Mouse (Mus musculus): ENCODE measurements at regions not wholly inside any gene's neighbourhood (a gene's known extent, or its start where the extent isn't known, plus 50 kb on each side); places are given as distances from the start of the nearest gene placed in this dataset.

DNA sequence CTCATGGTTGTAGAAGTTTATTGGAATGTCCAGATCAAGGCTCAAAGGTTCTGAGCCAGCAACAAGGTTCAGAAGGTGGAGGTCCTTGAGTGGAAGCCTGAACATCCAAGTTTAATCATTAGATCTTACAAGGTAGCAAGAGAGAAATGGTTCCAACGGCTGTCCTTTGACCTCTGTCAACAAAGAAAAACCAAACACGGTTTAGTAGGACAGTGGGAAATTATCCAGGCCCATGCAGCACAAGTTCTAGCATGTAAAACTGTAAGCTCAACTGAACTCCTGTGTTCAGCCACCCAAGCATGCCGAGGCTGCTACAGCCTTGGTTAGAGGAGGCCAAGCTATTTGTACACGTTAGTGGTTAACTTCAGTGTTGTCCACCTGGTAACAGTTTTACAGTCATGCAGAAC, 77.1 kb upstream of the Gm34302 start:
- no peaks in the 10 kb centered on the region for H3K36me3 ChIP-seq (ENCODE audit: control insufficient read depth, insufficient read depth, low read length)

DNA sequence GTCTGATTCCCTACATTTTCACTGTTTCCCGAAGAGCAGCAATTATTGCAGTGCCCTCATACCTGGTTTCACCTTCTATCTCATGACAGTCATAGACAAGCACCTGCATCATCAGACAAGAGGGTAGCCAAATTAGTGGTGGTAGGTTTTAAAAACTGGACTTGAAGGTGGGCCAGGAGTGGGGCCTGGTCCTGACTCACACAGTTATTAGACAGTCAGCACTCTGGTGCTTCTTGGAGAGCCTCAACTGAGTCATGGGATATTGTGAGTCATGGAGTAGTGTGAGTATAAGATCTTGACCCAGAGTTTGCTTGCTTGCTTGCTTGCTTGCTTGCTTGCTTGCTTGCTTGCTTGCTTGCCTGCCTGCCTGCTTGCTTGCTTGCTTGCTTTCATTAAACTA, 73.1 kb upstream of the Gm34302 start:
- ATAC-seq (replicated peaks; ENCODE audit: low FRiP score) (no peak), DNase-seq (ENCODE audit: low spot score) (no peak)
- Histone ChIP-seq H3K36me3 (ENCODE audit: control insufficient read depth, insufficient read depth, low read length) (no peaks in the 10 kb centered on the region), H3K9ac (ENCODE audit: low read depth, low read length) (no peak overlapping the region), H3K9me3 (ENCODE audit: control insufficient read depth, low read length) (no peaks in the 10 kb centered on the region), H3K4me3 (ENCODE audit: low read depth, low read length) (no peak overlapping the region), H3K27me3 (replicated peaks; ENCODE audit: control insufficient read depth, insufficient read depth, low read length) (no peaks in the 10 kb centered on the region; the same call in 1 of the 2 replicates), H3K4me2 (no peak overlapping the region), H3K4me1 (replicated peaks; ENCODE audit: control insufficient read depth, insufficient read depth, low read length) (no peaks in the 10 kb centered on the region), H3K27ac (ENCODE audit: low read depth, low read length) (no peak overlapping the region)
- WGBS: 96% methylated on average over 1 of the region's 1 CpGs

More for the DNA sequence above, 77.1 kb upstream of the Gm34302 start:
- Histone ChIP-seq H3K4me3 (ENCODE audit: low read depth, low read length) (no peak overlapping the region), H3K27me3 (replicated peaks; ENCODE audit: control insufficient read depth, insufficient read depth, low read length) (no peaks in the 10 kb centered on the region), H3K27ac (ENCODE audit: low read depth, low read length) (no peak overlapping the region), H3K9ac (ENCODE audit: low read depth, low read length) (no peak overlapping the region), H3K4me2 (no peak overlapping the region), H3K4me1 (replicated peaks; ENCODE audit: control insufficient read depth, insufficient read depth, low read length) (no peaks in the 10 kb centered on the region), H3K9me3 (ENCODE audit: control insufficient read depth, low read length) (no peaks in the 10 kb centered on the region)
- 74% methylated on average over 4 of the region's 4 CpGs for WGBS
- no peak for ATAC-seq (replicated peaks; ENCODE audit: low FRiP score)
- DNase-seq (ENCODE audit: low spot score): no peak

DNA sequence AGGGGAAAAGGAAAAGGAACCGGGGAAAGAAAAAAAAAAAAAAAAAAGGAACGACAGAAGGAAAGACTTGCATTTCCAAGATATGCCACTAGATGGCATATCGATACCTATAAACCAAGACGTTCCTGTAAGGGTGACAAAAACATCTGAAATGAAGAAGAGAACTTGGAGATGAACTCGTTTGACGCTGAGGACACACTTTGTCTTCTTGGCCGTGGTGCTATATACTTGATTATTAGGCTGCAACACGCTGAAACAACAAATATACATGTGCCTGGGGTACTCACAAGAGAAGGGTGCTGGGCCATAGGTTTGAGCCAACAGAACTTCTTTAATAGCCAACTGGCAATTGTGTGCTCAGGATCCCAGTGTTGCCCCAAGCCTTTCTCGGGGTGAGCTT, 71.2 kb upstream of the Gm34302 start:
- no peaks in the 10 kb centered on the region for H3K4me1 ChIP-seq (replicated peaks; ENCODE audit: control insufficient read depth, insufficient read depth, low read length)
- H3K4me2 ChIP-seq: no peak overlapping the region
- H3K9me3 ChIP-seq (ENCODE audit: control insufficient read depth, low read length): no peaks in the 10 kb centered on the region

DNA sequence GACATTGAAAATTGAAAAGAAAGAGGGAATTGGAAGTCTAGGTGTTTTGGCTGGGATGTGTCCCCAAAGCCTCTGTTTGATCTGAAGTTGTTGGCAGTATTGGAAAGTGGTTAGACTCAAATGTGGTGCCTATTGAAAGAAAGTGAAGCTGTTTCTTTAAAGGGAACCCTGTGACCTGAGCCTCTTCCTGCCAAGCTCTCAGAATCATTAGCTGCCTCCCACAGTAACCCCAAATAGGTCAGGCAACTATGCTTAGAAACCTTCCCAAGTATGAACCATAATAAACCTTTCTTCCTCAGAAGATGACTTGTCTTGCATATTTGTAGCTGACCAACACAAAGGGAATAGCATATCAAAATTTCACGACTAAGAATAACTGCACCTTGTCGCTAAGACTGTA, 69.7 kb upstream of the Gm34302 start:
- no peaks in the 10 kb centered on the region for H3K4me1 ChIP-seq (replicated peaks; ENCODE audit: control insufficient read depth, insufficient read depth, low read length)
- H3K27me3 ChIP-seq (replicated peaks; ENCODE audit: control insufficient read depth, insufficient read depth, low read length): no peaks in the 10 kb centered on the region; the same call in 1 of the 2 replicates
- no peaks in the 10 kb centered on the region for H3K9me3 ChIP-seq (ENCODE audit: control insufficient read depth, low read length)
- H3K36me3 ChIP-seq (ENCODE audit: control insufficient read depth, insufficient read depth, low read length): no peaks in the 10 kb centered on the region
- DNase-seq (ENCODE audit: low spot score) (no peak), ATAC-seq (replicated peaks; ENCODE audit: low FRiP score) (no peak)
- 89% methylated on average over 2 of the region's 2 CpGs for WGBS
- no peak overlapping the region for H3K9ac ChIP-seq (ENCODE audit: low read depth, low read length)
- no peak overlapping the region for H3K4me3 ChIP-seq (ENCODE audit: low read depth, low read length)
- H3K4me2 ChIP-seq: no peak overlapping the region
- H3K27ac ChIP-seq (ENCODE audit: low read depth, low read length): no peak overlapping the region

More for the DNA sequence above, 71.2 kb upstream of the Gm34302 start:
- DNase-seq (ENCODE audit: low spot score) (no peak), ATAC-seq (replicated peaks; ENCODE audit: low FRiP score) (no peak)
- no peaks in the 10 kb centered on the region for H3K36me3 ChIP-seq (ENCODE audit: control insufficient read depth, insufficient read depth, low read length)
- no peak overlapping the region for H3K27ac ChIP-seq (ENCODE audit: low read depth, low read length)
- no peaks in the 10 kb centered on the region; the same call in 1 of the 2 replicates for H3K27me3 ChIP-seq (replicated peaks; ENCODE audit: control insufficient read depth, insufficient read depth, low read length)
- H3K4me3 ChIP-seq (ENCODE audit: low read depth, low read length): no peak overlapping the region
- 9% methylated on average over 9 of the region's 9 CpGs for WGBS
- no peak overlapping the region for H3K9ac ChIP-seq (ENCODE audit: low read depth, low read length)

DNA sequence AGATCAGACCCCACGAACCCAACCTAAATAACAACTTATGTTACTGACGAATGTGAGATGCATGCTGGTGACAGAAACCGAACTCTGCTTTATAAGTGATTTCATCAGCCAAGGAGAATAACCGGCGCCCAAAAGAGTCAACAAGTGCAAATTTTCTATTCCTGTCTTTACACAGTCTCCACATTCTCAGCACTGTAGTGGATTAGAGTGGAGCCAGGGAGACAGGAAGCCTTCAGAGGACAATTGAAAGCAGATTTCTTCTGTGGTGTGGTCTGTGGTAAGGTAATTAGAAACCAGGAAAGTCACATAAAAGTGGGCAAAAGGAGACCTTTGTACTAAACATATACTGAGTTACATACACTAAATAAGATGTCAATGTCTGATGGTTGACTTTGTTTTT, 68.0 kb upstream of the Gm34302 start:
- WGBS: 74% methylated on average over 5 of the region's 5 CpGs
- no peak overlapping the region for H3K27ac ChIP-seq (ENCODE audit: low read depth, low read length)
- H3K4me3 ChIP-seq (ENCODE audit: low read depth, low read length): no peak overlapping the region
- no peaks in the 10 kb centered on the region; the same call in 1 of the 2 replicates for H3K27me3 ChIP-seq (replicated peaks; ENCODE audit: control insufficient read depth, insufficient read depth, low read length)
- no peak overlapping the region for H3K9ac ChIP-seq (ENCODE audit: low read depth, low read length)
- no peaks in the 10 kb centered on the region for H3K36me3 ChIP-seq (ENCODE audit: control insufficient read depth, insufficient read depth, low read length)
- DNase-seq (ENCODE audit: low spot score) (no peak), ATAC-seq (replicated peaks; ENCODE audit: low FRiP score) (no peak)
- no peaks in the 10 kb centered on the region for H3K9me3 ChIP-seq (ENCODE audit: control insufficient read depth, low read length)
- H3K4me2 ChIP-seq: no peak overlapping the region
- H3K4me1 ChIP-seq (replicated peaks; ENCODE audit: control insufficient read depth, insufficient read depth, low read length): no peaks in the 10 kb centered on the region

DNA sequence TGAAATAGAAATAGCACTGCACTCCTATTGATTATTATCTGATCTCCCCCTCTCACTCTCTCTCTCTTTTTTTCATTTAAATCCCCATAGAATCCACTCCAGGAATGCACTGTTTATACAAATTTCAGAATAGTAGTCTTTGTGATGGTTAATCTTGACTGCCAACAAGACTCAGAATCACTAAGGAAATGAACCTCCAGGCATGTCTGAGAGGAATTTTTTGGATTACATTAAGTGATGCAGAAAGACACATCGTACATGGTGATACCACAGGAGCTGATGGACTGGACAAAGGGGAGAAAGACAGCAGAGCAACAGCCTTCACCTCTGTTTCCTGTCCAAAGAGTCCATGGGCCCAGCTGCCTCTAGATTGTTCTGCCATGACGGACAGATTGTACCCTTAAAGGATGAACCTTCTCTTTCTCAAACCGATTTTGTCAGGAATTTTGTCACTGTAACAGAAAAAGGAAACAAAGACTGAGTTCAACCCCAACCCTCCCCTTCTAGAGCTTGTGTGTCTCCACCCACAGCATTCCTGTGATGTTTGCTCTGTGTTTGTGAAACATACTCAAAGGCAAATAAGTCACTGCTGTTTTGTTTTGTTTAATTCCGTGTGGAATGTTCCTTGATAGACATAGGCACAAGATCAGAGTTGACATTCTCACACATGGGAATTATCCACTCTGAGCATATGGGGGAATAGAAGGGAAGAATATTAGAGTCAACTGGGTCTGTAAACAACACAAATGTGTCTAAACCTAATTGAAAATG, 59.1 kb upstream of the Gm34302 start:
- DNase-seq (ENCODE audit: low spot score): no peak
- 67% methylated on average over 4 of the region's 4 CpGs for WGBS
- no peak for ATAC-seq (replicated peaks; ENCODE audit: low FRiP score)

DNA sequence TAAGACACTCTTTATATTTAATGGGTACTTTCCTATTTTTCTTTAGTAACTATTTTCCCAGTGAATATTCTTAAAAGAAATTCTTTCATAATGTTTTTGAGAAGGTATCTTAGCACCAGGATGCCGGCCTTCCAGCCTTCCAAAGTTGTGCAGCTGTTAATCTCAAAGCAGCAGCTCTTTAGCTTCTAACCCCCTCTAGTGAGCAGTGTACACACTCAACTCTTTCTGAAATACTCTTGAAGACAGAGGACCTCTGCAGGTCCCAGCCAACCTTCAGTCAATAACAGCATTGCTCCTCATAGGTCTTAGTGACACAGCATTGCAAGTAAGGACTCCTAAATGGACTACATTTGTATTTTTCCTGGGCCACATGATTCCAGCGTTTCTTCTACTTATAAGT, 55.2 kb upstream of the Gm34302 start:
- no peaks in the 10 kb centered on the region for H3K4me1 ChIP-seq (replicated peaks; ENCODE audit: control insufficient read depth, insufficient read depth, low read length)
- no peak overlapping the region for H3K4me2 ChIP-seq
- 60% methylated on average over 2 of the region's 2 CpGs for WGBS
- H3K4me3 ChIP-seq (ENCODE audit: low read depth, low read length): no peak overlapping the region
- no peaks in the 10 kb centered on the region for H3K27me3 ChIP-seq (replicated peaks; ENCODE audit: control insufficient read depth, insufficient read depth, low read length)
- no peaks in the 10 kb centered on the region for H3K9me3 ChIP-seq (ENCODE audit: control insufficient read depth, low read length)
- DNase-seq (ENCODE audit: low spot score) (no peak), ATAC-seq (replicated peaks; ENCODE audit: low FRiP score) (no peak)
- no peak overlapping the region for H3K27ac ChIP-seq (ENCODE audit: low read depth, low read length)
- no peak overlapping the region for H3K9ac ChIP-seq (ENCODE audit: low read depth, low read length)
- no peaks in the 10 kb centered on the region for H3K36me3 ChIP-seq (ENCODE audit: control insufficient read depth, insufficient read depth, low read length)

More for the DNA sequence above, 59.1 kb upstream of the Gm34302 start:
- H3K9ac ChIP-seq (ENCODE audit: low read depth, low read length): no peak overlapping the region
- no peaks in the 10 kb centered on the region for H3K9me3 ChIP-seq (ENCODE audit: control insufficient read depth, low read length)
- H3K36me3 ChIP-seq (ENCODE audit: control insufficient read depth, insufficient read depth, low read length): no peaks in the 10 kb centered on the region
- no peaks in the 10 kb centered on the region for H3K4me1 ChIP-seq (replicated peaks; ENCODE audit: control insufficient read depth, insufficient read depth, low read length)
- H3K4me3 ChIP-seq (ENCODE audit: low read depth, low read length): no peak overlapping the region
- no peak overlapping the region for H3K27ac ChIP-seq (ENCODE audit: low read depth, low read length)
- H3K4me2 ChIP-seq: no peak overlapping the region
- no peaks in the 10 kb centered on the region for H3K27me3 ChIP-seq (replicated peaks; ENCODE audit: control insufficient read depth, insufficient read depth, low read length)

DNA sequence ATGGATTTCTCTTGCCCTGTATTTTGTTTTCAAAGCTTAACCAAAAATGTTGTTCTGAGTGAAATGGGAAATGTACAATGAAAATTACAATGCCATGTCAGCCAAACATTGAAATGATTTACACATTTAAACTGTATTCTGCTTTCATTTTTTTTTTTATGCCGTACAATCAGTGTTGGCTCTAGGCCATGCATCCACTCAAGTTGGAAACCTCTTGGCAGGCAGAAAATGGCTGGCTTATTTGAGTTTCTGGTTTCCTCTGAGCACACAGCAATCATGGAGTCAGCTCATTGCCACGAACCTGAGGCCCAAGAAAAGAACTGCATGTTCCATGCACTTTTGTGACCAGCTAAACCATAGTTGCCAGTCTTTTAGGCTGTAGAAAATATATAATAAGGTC, 50.5 kb upstream of the Gm34302 start:
- H3K4me2 ChIP-seq: no peak overlapping the region
- 82% methylated on average over 2 of the region's 2 CpGs for WGBS
- H3K36me3 ChIP-seq (ENCODE audit: control insufficient read depth, insufficient read depth, low read length): no peaks in the 10 kb centered on the region
- DNase-seq (ENCODE audit: low spot score) (no peak), ATAC-seq (replicated peaks; ENCODE audit: low FRiP score) (no peak)
- H3K27me3 ChIP-seq (replicated peaks; ENCODE audit: control insufficient read depth, insufficient read depth, low read length): no peaks in the 10 kb centered on the region
- no peaks in the 10 kb centered on the region for H3K4me1 ChIP-seq (replicated peaks; ENCODE audit: control insufficient read depth, insufficient read depth, low read length)
- H3K9ac ChIP-seq (ENCODE audit: low read depth, low read length): no peak overlapping the region
- no peak overlapping the region for H3K4me3 ChIP-seq (ENCODE audit: low read depth, low read length)
- H3K9me3 ChIP-seq (ENCODE audit: control insufficient read depth, low read length): no peaks in the 10 kb centered on the region
- H3K27ac ChIP-seq (ENCODE audit: low read depth, low read length): no peak overlapping the region
